Mouse (Mus musculus) myocyte (in vitro differentiated cells): ENCODE measurements around the gene Entpd1. TPM values are rescaled to one million over a fixed set of nuclear protein-coding genes. Genes with fewer than 3 reads are reported as not detected.

Experiments used
- H3K27me3 ChIP-seq: one replicate; pipeline ENCODE4 v1.6.1; 2011; ENCODE audit not compliant: control insufficient read depth, insufficient read depth, insufficient read length
- H3K36me3 ChIP-seq: one replicate; pipeline ENCODE4 v1.6.1; 2011; ENCODE audit not compliant: control insufficient read depth, insufficient read depth
- H3K4me2 ChIP-seq: one replicate; pipeline ENCODE4 v1.6.1; 2011; ENCODE audit warnings: low read depth, control low read depth
- H3K4me3 ChIP-seq: one replicate; pipeline ENCODE4 v1.5.1; 2011; ENCODE audit warnings: mild to moderate bottlenecking, control low read depth, moderate library complexity
- H3K79me2 ChIP-seq: one replicate; pipeline ENCODE4 v1.6.1; 2011; ENCODE audit not compliant: control insufficient read depth, insufficient read depth
- H3ac ChIP-seq: one replicate; pipeline ENCODE4 v1.6.1; 2011; ENCODE audit not compliant: control insufficient read depth, insufficient read length
- CEBPB ChIP-seq: IDR thresholded peaks from 2 replicates; pipeline ENCODE4 v1.6.1; 2011; ENCODE audit warnings: mild to moderate bottlenecking, moderate library complexity; ENCODE audit not compliant: poor library complexity, insufficient read depth, severe bottlenecking
- E2F4 ChIP-seq: IDR thresholded peaks from one replicate; pipeline ENCODE4 v1.6.1; 2011; ENCODE audit warnings: mild to moderate bottlenecking, control low read depth, moderate library complexity; ENCODE audit not compliant: insufficient read depth
- MAX ChIP-seq: IDR thresholded peaks from one replicate; pipeline ENCODE4 v1.6.1; 2011; ENCODE audit warnings: low read depth, mild to moderate bottlenecking, control low read depth
- MYOD1 ChIP-seq, 3 experiments: IDR thresholded peaks; one replicate each; pipeline ENCODE4 v1.6.1; 2011; ENCODE audit warnings: control low read depth in 2 of 3, low read depth in 2 of 3, mild to moderate bottlenecking in 2 of 3, moderate library complexity in 1 of 3; ENCODE audit not compliant: insufficient read length in 2 of 3, control insufficient read depth in 1 of 3
- MYOG ChIP-seq, 3 experiments: IDR thresholded peaks; one replicate each; pipeline ENCODE4 v1.6.1; 2011; ENCODE audit warnings: control low read depth in 2 of 3, low read depth in 2 of 3, mild to moderate bottlenecking in 2 of 3; ENCODE audit not compliant: insufficient read length in 2 of 3, control insufficient read depth in 1 of 3, insufficient read depth in 1 of 3
- POLR2A ChIP-seq: IDR thresholded peaks from one replicate; pipeline ENCODE4 v1.6.1; 2011; ENCODE audit warnings: low read depth, mild to moderate bottlenecking, control low read depth, moderate library complexity; ENCODE audit not compliant: insufficient read length
- POLR2AphosphoS2 ChIP-seq: IDR thresholded peaks from one replicate; pipeline ENCODE4 v1.6.1; 2011; ENCODE audit warnings: low read depth, control low read depth; ENCODE audit not compliant: insufficient read length
- REST ChIP-seq: IDR thresholded peaks from one replicate; pipeline ENCODE4 v1.6.1; 2011; ENCODE audit warnings: mild to moderate bottlenecking, control low read depth, moderate library complexity; ENCODE audit not compliant: insufficient read depth, insufficient read length
- SRF ChIP-seq: IDR thresholded peaks from one replicate; pipeline ENCODE4 v1.6.1; 2011; ENCODE audit warnings: low read depth; ENCODE audit not compliant: control insufficient read depth, insufficient read length
- TCF12 ChIP-seq: IDR thresholded peaks from one replicate; pipeline ENCODE4 v1.6.1; 2011; ENCODE audit warnings: mild to moderate bottlenecking, control low read depth; ENCODE audit not compliant: poor library complexity, insufficient read depth, severe bottlenecking
- TCF3 ChIP-seq: IDR thresholded peaks from one replicate; pipeline ENCODE4 v1.6.1; 2011; ENCODE audit warnings: low read depth, control low read depth; ENCODE audit not compliant: insufficient read length
- USF1 ChIP-seq: IDR thresholded peaks from one replicate; pipeline ENCODE4 v1.6.1; 2011; ENCODE audit warnings: low read depth, mild to moderate bottlenecking, control low read depth, moderate library complexity
- polyA plus RNA-seq: library from polyadenylated mRNA; unstranded; fragments of >200 nt; fragmentation: generic; extraction: Trizol; gene quantifications from one replicate; pipeline ENCODE4 v1.2.1, GENCODE M21; 2012; ENCODE audit warnings: missing spikeins

Entpd1 gene
- polyA plus RNA-seq, 1 experiment, result 0.07 TPM

DNA sequence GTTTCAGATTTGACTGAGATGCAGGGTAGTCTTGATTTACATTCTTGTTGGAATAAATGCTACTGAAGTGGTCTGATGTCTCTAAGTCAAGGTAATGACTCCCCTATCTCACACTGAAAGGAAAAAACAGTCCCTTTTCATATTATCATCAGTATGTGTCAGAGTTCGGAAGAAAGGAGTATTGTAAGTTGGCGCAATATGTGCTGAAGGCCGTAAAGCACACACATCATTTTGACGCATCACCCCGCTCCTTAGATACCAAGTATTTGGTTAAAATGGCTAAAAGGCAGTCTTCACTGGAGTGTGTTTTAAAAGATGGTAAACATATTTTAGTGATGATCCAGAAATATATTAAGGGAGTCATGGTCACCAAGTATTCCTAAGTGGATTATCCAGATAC is 125.4 kb downstream of the Entpd1 start:
- Histone ChIP-seq H3ac (no peak overlapping the region), H3K79me2 (no peaks in the 10 kb centered on the region), H3K27me3 (peaks cover 4% of the 10 kb centered on the region), H3K4me2 (no peak overlapping the region), H3K4me3 (no peak overlapping the region), H3K36me3 (no peaks in the 10 kb centered on the region)
- TF ChIP-seq USF1, result no peak

DNA sequence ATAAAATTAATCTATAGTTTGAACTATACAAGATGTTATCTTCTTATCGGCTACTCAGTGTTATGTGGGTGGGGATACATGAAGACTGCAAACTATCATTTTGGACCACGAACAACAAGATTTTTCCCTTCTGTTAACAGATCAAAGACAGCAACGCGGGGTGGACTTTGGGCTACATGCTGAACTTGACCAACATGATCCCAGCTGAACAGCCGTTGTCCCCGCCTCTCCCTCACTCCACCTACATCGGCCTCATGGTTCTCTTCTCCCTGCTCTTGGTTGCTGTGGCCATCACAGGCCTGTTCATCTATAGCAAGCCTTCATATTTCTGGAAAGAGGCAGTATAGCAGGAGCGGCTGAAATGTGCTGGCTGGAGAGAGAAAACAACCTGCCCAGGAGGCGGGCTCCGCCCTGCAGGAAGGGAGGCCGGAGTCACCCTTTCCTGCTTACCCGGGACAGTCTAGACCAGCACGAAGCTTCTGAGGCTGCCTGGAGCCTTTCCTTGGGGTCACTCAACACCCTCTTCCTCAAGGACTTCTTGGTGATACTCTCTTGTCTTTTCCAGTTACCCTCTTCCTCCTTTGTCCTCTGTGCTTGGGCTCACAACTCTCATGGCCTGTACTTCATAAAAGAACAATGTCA is 126.6 kb downstream of the Entpd1 start:
- Histone ChIP-seq H3K4me3 (no peak overlapping the region), H3ac (no peak overlapping the region), H3K36me3 (no peaks in the 10 kb centered on the region), H3K27me3 (peaks cover 4% of the 10 kb centered on the region), H3K79me2 (no peaks in the 10 kb centered on the region), H3K4me2 (no peak overlapping the region)
- TF ChIP-seq MAX (no peak), SRF (no peak), POLR2AphosphoS2 (no peak), MYOD1 (IDR thresholded peaks at IDR 0.05; ENCODE audit: control insufficient read depth in 1 of 3, insufficient read length in 2 of 3, low read depth in 2 of 3) (no peak), CEBPB (no peak), USF1 (no peak), TCF3 (no peak), POLR2A (no peak), TCF12 (no peak), REST (no peak), MYOG (IDR thresholded peaks at IDR 0.05; ENCODE audit: control insufficient read depth in 1 of 3, insufficient read depth in 1 of 3, insufficient read length in 2 of 3, low read depth in 2 of 3) (no peak), E2F4 (no peak)

DNA sequence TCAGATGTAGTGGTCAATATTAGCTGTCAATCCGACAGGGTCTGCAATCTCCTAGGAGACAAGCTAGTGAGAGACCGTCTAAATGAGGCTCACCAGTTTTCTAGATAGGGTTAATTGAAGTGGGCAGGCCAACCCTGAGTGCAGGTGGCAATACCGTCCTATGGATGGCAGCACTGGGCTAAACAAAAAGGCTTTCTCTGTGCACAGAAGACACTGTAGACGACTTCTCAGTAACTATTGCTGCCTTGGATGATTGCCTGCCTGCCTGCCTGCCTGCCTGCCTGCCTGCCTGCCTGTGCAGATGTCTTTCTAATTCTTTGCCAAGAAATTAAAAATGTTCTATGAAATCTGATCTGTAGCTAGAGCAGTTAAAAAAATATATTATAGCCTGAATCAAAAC is 134.4 kb downstream of the Entpd1 start:
- H3K4me3 ChIP-seq, result no peak overlapping the region
- H3K4me2 ChIP-seq, result no peak overlapping the region
- TF ChIP-seq MYOD1 (IDR thresholded peaks at IDR 0.05; ENCODE audit: control insufficient read depth in 1 of 3, insufficient read length in 2 of 3, low read depth in 2 of 3) (no peak), POLR2AphosphoS2 (no peak), MYOG (IDR thresholded peaks at IDR 0.05; ENCODE audit: control insufficient read depth in 1 of 3, insufficient read depth in 1 of 3, insufficient read length in 2 of 3, low read depth in 2 of 3) (no peak), POLR2A (no peak), CEBPB (no peak), USF1 (no peak), TCF3 (no peak), TCF12 (no peak), REST (no peak), SRF (no peak), MAX (no peak), E2F4 (no peak)
- H3ac ChIP-seq, result no peak overlapping the region
- H3K27me3 ChIP-seq, result peaks cover 32% of the 10 kb centered on the region
- H3K36me3 ChIP-seq, result no peaks in the 10 kb centered on the region
- no peaks in the 10 kb centered on the region for H3K79me2 ChIP-seq

DNA sequence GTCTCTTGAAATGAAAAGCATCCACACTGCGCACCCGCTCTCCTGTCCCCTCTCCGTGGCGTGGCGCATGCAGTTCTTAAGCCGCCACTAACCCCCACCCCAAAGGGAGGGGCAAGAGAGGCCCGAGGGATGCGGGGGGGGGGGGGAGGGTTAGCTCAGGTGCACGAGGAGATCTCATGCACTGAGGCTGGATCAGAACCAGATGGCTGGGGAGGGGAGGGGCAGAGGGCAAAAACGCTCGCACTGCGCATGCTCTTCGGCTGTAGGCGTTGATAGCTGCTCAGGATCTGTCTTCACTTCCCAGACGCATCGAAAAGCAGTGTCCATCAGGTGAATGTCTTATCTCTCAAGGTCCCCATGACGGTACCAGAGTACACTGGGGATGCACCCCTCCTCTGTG is 136.4 kb downstream of the Entpd1 start, which contains the start of gene Cc2d2b:
Gene Cc2d2b (plus strand): TSS at position 195 of the 400 bp plus-strand sequence.
- Histone ChIP-seq H3K4me2 (no peak within 1 kb of the TSS), H3ac (no peak within 1 kb of the TSS), H3K27me3 (peaks cover 32% of the 10 kb centered on the region), H3K79me2 (no peaks in the 10 kb centered on the region), H3K36me3 (no peaks in the 10 kb centered on the region), H3K4me3 (no peak within 1 kb of the TSS)
- TF ChIP-seq POLR2A, result no peak
- TF ChIP-seq POLR2AphosphoS2, result no peak
- TF ChIP-seq MYOD1 (IDR thresholded peaks at IDR 0.05; ENCODE audit: control insufficient read depth in 1 of 3, insufficient read length in 2 of 3, low read depth in 2 of 3), result no peak
- TF ChIP-seq REST, result no peak
- TF ChIP-seq USF1, result no peak
- no peak for TF ChIP-seq E2F4

DNA sequence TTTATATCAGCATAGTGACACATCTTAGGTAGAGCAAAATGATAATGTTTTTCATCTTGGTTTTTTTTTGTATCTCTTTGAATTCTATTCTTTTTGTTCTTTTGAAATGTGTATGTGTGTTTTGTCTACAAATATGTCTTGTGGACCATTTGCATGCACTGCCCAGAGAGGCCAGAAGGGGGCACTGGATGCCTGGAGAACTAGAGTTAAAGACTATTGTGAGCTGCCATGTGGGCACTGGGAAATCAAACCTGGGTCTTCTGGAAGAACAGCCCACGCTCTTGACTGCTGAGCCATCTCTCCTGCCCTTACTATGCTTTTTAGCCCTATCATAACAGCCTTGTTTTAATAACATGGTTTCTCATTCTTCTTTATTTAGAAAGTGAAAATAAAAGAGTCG is 142.1 kb downstream of the Entpd1 start:
- no peaks in the 10 kb centered on the region for H3K36me3 ChIP-seq
- peaks cover 17% of the 10 kb centered on the region for H3K27me3 ChIP-seq
- no peak overlapping the region for H3ac ChIP-seq
- no peak for TF ChIP-seq CEBPB
- no peak for TF ChIP-seq POLR2AphosphoS2
- TF ChIP-seq TCF12, result no peak
- no peak for TF ChIP-seq MAX
- TF ChIP-seq USF1, result no peak
- no peak for TF ChIP-seq TCF3
- no peak for TF ChIP-seq SRF
- TF ChIP-seq REST, result no peak
- TF ChIP-seq MYOD1 (IDR thresholded peaks at IDR 0.05; ENCODE audit: control insufficient read depth in 1 of 3, insufficient read length in 2 of 3, low read depth in 2 of 3), result no peak
- no peak for TF ChIP-seq E2F4
- no peak for TF ChIP-seq MYOG (IDR thresholded peaks at IDR 0.05; ENCODE audit: control insufficient read depth in 1 of 3, insufficient read depth in 1 of 3, insufficient read length in 2 of 3, low read depth in 2 of 3)
- TF ChIP-seq POLR2A, result no peak
- no peak overlapping the region for H3K4me3 ChIP-seq
- no peaks in the 10 kb centered on the region for H3K79me2 ChIP-seq
- H3K4me2 ChIP-seq, result no peak overlapping the region
